Mouse (Mus musculus): ENCODE data around the gene Ly6g6e.
"Not testable (repeated sequence)": the region's sequence is repeated elsewhere in the genome, so short reads cannot be mapped to it uniquely, and the experiment has no call there.

Gene Ly6g6e

GRCm38 (mm10) chr17:35076507-35077176 lies at the start of gene Ly6g6e:
TSS of gene Ly6g6e (plus strand) at chr17:35076902.
- DNase-seq = no peak

- DNase-seq = no peak
Measured at GRCm38 (mm10) chr17:35027277-35028068, 49.2 kb upstream of the Ly6g6e start, which contains the start of gene Sapcd1. TSS of gene Sapcd1 (minus strand) at chr17:35028016.

- no peak for DNase-seq
Measured at GRCm38 (mm10) chr17:35028315-35028714, 48.4 kb upstream of the Ly6g6e start.

- DNase-seq = peak; percentile 23
Measured at GRCm38 (mm10) chr17:35029691-35030532, 46.8 kb upstream of the Ly6g6e start.

GRCm38 (mm10) chr17:35031272-35031671 lies 45.4 kb upstream of the Ly6g6e start:
- no peak for DNase-seq

- DNase-seq = no peak
Measured at GRCm38 (mm10) chr17:35031880-35032279, 44.8 kb upstream of the Ly6g6e start.

- no peak for DNase-seq
Measured at GRCm38 (mm10) chr17:35032323-35032870, 44.3 kb upstream of the Ly6g6e start.

GRCm38 (mm10) chr17:35033703-35034102 lies 43.0 kb upstream of the Ly6g6e start:
- not testable (repeated sequence) for DNase-seq

- DNase-seq = no peak
Measured at GRCm38 (mm10) chr17:35034896-35035295, 41.8 kb upstream of the Ly6g6e start.

GRCm38 (mm10) chr17:35039121-35039873 lies 37.4 kb upstream of the Ly6g6e start:
- no peak for DNase-seq

- no peak for DNase-seq
Measured at GRCm38 (mm10) chr17:35043794-35044193, 32.9 kb upstream of the Ly6g6e start.

GRCm38 (mm10) chr17:35044904-35045806 lies 31.5 kb upstream of the Ly6g6e start:
- no peak for DNase-seq

GRCm38 (mm10) chr17:35045807-35046680 lies 30.7 kb upstream of the Ly6g6e start:
- no peak for DNase-seq

- DNase-seq = peak; percentile 98
Measured at GRCm38 (mm10) chr17:35046681-35047455, 29.8 kb upstream of the Ly6g6e start, which contains the start of gene Msh5. TSS of gene Msh5 (minus strand) at chr17:35046745.

GRCm38 (mm10) chr17:35047688-35048087 lies 29.0 kb upstream of the Ly6g6e start:
- DNase-seq = peak; percentile 55

- DNase-seq = peak; percentile 43
Measured at GRCm38 (mm10) chr17:35048149-35048931, 28.4 kb upstream of the Ly6g6e start.

GRCm38 (mm10) chr17:35048932-35049440 lies 27.7 kb upstream of the Ly6g6e start:
- no peak for DNase-seq

GRCm38 (mm10) chr17:35049561-35050016 lies 27.1 kb upstream of the Ly6g6e start, which contains the start of gene Clic1:
TSS of gene Clic1 (plus strand) at chr17:35049966.
- DNase-seq = peak; percentile 43

Measured in kidney, adult 18-20 months (tissue).